Mouse (Mus musculus) left cerebral cortex, adult 9 months (tissue): Measurements from ENCODE around the gene Ptk7.

Source experiments
- DNase-seq, 2 experiments: peaks; one replicate each; pipeline ENCODE4 v3.0.0; 2022; ENCODE audit warnings: low spot score in 2 of 2

The Ptk7 gene

GRCm38 (mm10) chr17:46609721-46610514, 19.4 kb downstream of the Ptk7 start:
- no peak for DNase-seq

GRCm38 (mm10) chr17:46605987-46606386, 23.3 kb downstream of the Ptk7 start:
- DNase-seq, result peak in 1 of 2 experiments; percentile 42

GRCm38 (mm10) chr17:46605126-46605525, 24.2 kb downstream of the Ptk7 start:
- DNase-seq, result no peak

- no peak for DNase-seq
Observed at GRCm38 (mm10) chr17:46603229-46603628, 26.1 kb downstream of the Ptk7 start.

- no peak for DNase-seq
Observed at GRCm38 (mm10) chr17:46602212-46602611, 27.1 kb downstream of the Ptk7 start.

- DNase-seq, result no peak
Observed at GRCm38 (mm10) chr17:46600569-46600968, 28.7 kb downstream of the Ptk7 start.

- no peak for DNase-seq
Observed at GRCm38 (mm10) chr17:46598963-46599362, 30.3 kb downstream of the Ptk7 start.

- DNase-seq, result no peak
Observed at GRCm38 (mm10) chr17:46597956-46598355, 31.3 kb downstream of the Ptk7 start.

GRCm38 (mm10) chr17:46595336-46595735, 34.0 kb downstream of the Ptk7 start:
- DNase-seq, result peak in 1 of 2 experiments; percentile 16

GRCm38 (mm10) chr17:46594606-46595005, 34.7 kb downstream of the Ptk7 start:
- DNase-seq, result no peak

GRCm38 (mm10) chr17:46593124-46593523, 36.2 kb downstream of the Ptk7 start:
- no peak for DNase-seq

GRCm38 (mm10) chr17:46591406-46591805, 37.9 kb downstream of the Ptk7 start:
- DNase-seq, result no peak

- DNase-seq, result no peak
Observed at GRCm38 (mm10) chr17:46590439-46590838, 38.9 kb downstream of the Ptk7 start.

- DNase-seq, result no peak
Observed at GRCm38 (mm10) chr17:46589635-46590314, 39.5 kb downstream of the Ptk7 start.

- DNase-seq, result no peak
Observed at GRCm38 (mm10) chr17:46588913-46589312, 40.4 kb downstream of the Ptk7 start.

- no peak for DNase-seq
Observed at GRCm38 (mm10) chr17:46588173-46588572, 41.1 kb downstream of the Ptk7 start.

- no peak for DNase-seq
Observed at GRCm38 (mm10) chr17:46586327-46586726, 43.0 kb downstream of the Ptk7 start.

GRCm38 (mm10) chr17:46578650-46579049, 50.7 kb downstream of the Ptk7 start:
- no peak for DNase-seq

- no peak for DNase-seq
Observed at GRCm38 (mm10) chr17:46576070-46576469, 53.2 kb downstream of the Ptk7 start.

- DNase-seq, result no peak
Observed at GRCm38 (mm10) chr17:46574535-46574934, 54.8 kb downstream of the Ptk7 start.

GRCm38 (mm10) chr17:46571005-46571404, 58.3 kb downstream of the Ptk7 start:
- DNase-seq, result no peak

GRCm38 (mm10) chr17:46559146-46559545, 70.2 kb downstream of the Ptk7 start:
- no peak for DNase-seq

- DNase-seq, result no peak
Observed at GRCm38 (mm10) chr17:46558151-46558550, 71.2 kb downstream of the Ptk7 start.
